Mouse (Mus musculus) hindbrain, postnatal 0 days (tissue): ENCODE data around the gene Nsfl1c. TPM values are rescaled to one million over a fixed set of nuclear protein-coding genes. Genes with fewer than 3 reads are reported as not detected.

ENCODE experiments used
- ATAC-seq: fragments of 200-750 bp; cut with Nextera tagmentation; 2 replicates; pipeline ENCODE4 v1.8.0; 2017; ENCODE audit warnings: mild to moderate bottlenecking, moderate TSS enrichment, moderate library complexity
- DNase-seq: peaks from one replicate; pipeline ENCODE4 v3.0.0-alpha.2; 2015; ENCODE audit warnings: low spot score
- H3K27ac ChIP-seq: fragments of 300-500 bp; sonication (generic); 2 replicates; pipeline ENCODE4 v1.5.1; 2014; ENCODE audit warnings: mild to moderate bottlenecking
- H3K27me3 ChIP-seq: fragments of 300-500 bp; sonication (generic); 2 replicates; pipeline ENCODE4 v1.6.1; 2014; ENCODE audit warnings: low read length, mixed read lengths; ENCODE audit not compliant: insufficient read depth
- H3K36me3 ChIP-seq: fragments of 300-500 bp; sonication (generic); 2 replicates; pipeline ENCODE4 v1.6.1; 2014; ENCODE audit warnings: low read length, mixed read lengths; ENCODE audit not compliant: insufficient read depth
- H3K4me1 ChIP-seq: fragments of 300-500 bp; sonication (generic); 2 replicates; pipeline ENCODE4 v1.6.1; 2014; ENCODE audit warnings: antibody characterized with exemption, low read length, mixed read lengths; ENCODE audit not compliant: insufficient read depth
- H3K4me2 ChIP-seq: fragments of 300-500 bp; sonication (generic); 2 replicates; pipeline ENCODE4 v1.6.1; 2014; ENCODE audit warnings: low read depth, mild to moderate bottlenecking, low read length, moderate library complexity, mixed read lengths
- H3K4me3 ChIP-seq: fragments of 300-500 bp; sonication (generic); 2 replicates; pipeline ENCODE4 v1.5.1; 2014; ENCODE audit warnings: low read length
- H3K9ac ChIP-seq: fragments of 300-500 bp; sonication (generic); replicated peaks from 2 replicates; pipeline ENCODE4 v1.6.1; 2014; ENCODE audit warnings: mild to moderate bottlenecking, low read length, moderate library complexity, mixed read lengths
- H3K9me3 ChIP-seq: fragments of 300-500 bp; sonication (generic); 2 replicates; pipeline ENCODE4 v1.6.1; 2016; ENCODE audit warnings: low read length, mixed read lengths
- CTCF ChIP-seq: IDR thresholded peaks from 2 replicates; pipeline ENCODE4 v1.5.1; 2016; ENCODE audit warnings: antibody characterized with exemption, control low read depth, low read depth
- WGBS: fragments of 180-500 bp; shearing (Covaris S2); extraction: QIAGEN DNeasy Blood & Tissue Kit; methylation state at CpG from one replicate; pipeline ENCODE4 v1.1.7; 2014; 5-methylcytosine and 5-hydroxymethylcytosine counted together
- polyA plus RNA-seq: library from polyadenylated mRNA; unstranded; fragments of >200 nt; fragmentation: Nextera tagmentation; extraction: Ambion mirVana; gene quantifications from 2 replicates; pipeline ENCODE4 v1.2.1, GENCODE M21; 2015
- total RNA-seq: library from RNA; depleted of rRNA; stranded (reverse); fragments of >200 nt; gene quantifications from 2 replicates; pipeline ENCODE4 v1.2.3, GENCODE M21; 2014

The Nsfl1c gene
- total and polyA plus RNA-seq, 2 experiments from 2014 or later = 115 to 233 TPM

- no peak overlapping the region for H3K27ac ChIP-seq
- no peaks in the 10 kb centered on the region for H3K9me3 ChIP-seq
- DNase-seq = no peak
Measured at GRCm38 (mm10) chr2:151530378-151531230, 36.6 kb downstream of the Nsfl1c start.

GRCm38 (mm10) chr2:151533632-151534031 is 39.6 kb downstream of the Nsfl1c start:
- no peak overlapping the region for H3K9ac ChIP-seq
- no peak overlapping the region for H3K4me3 ChIP-seq
- H3K9me3 ChIP-seq = no peaks in the 10 kb centered on the region
- no peaks in the 10 kb centered on the region for H3K36me3 ChIP-seq
- no peak overlapping the region for H3K4me2 ChIP-seq
- H3K4me1 ChIP-seq = no peaks in the 10 kb centered on the region
- H3K27me3 ChIP-seq = no peaks in the 10 kb centered on the region
- no peak overlapping the region for H3K27ac ChIP-seq
- no peak for ATAC-seq
- DNase-seq = no peak
- 94% methylated on average over 6 of the region's 6 CpGs for WGBS
- no peak for TF ChIP-seq CTCF

More at GRCm38 (mm10) chr2:151530378-151531230, 36.6 kb downstream of the Nsfl1c start:
- ATAC-seq = 0 out of 2 replicates have a peak, but pooled peaks have one; percentile 8
- Histone ChIP-seq H3K27me3 (no peaks in the 10 kb centered on the region), H3K9ac (no peak overlapping the region), H3K4me2 (no peak overlapping the region), H3K4me3 (no peak overlapping the region), H3K4me1 (no peaks in the 10 kb centered on the region), H3K36me3 (no peaks in the 10 kb centered on the region)
- no peak for TF ChIP-seq CTCF
- 64% methylated on average over 8 of the region's 8 CpGs for WGBS

- TF ChIP-seq CTCF = no peak
- H3K9me3 ChIP-seq = no peaks in the 10 kb centered on the region
- no peaks in the 10 kb centered on the region for H3K4me1 ChIP-seq
- 0 out of 2 replicates have a peak overlapping the region, but pooled peaks have one; percentile 45 for H3K27ac ChIP-seq
- no peaks in the 10 kb centered on the region for H3K36me3 ChIP-seq
- no peak overlapping the region for H3K4me2 ChIP-seq
- 25% methylated on average over 1 of the region's 1 CpGs for WGBS
- H3K27me3 ChIP-seq = no peaks in the 10 kb centered on the region
- peak; percentile 31; the same call in 1 of the 2 replicates for ATAC-seq
- DNase-seq = no peak
- no peak overlapping the region for H3K4me3 ChIP-seq
- no peak overlapping the region for H3K9ac ChIP-seq
Measured at GRCm38 (mm10) chr2:151535961-151536617, 42.1 kb downstream of the Nsfl1c start.

GRCm38 (mm10) chr2:151536618-151536974 is 42.6 kb downstream of the Nsfl1c start:
- Histone ChIP-seq H3K27me3 (no peaks in the 10 kb centered on the region), H3K4me2 (no peak overlapping the region), H3K4me3 (no peak overlapping the region), H3K36me3 (no peaks in the 10 kb centered on the region), H3K9me3 (no peaks in the 10 kb centered on the region), H3K4me1 (peaks cover 3% of the 10 kb centered on the region; the same call in 1 of the 2 replicates), H3K27ac (0 out of 2 replicates have a peak overlapping the region, but pooled peaks have one; percentile 45), H3K9ac (no peak overlapping the region)
- DNase-seq (peak; percentile 37), ATAC-seq (no peak)
- no peak for TF ChIP-seq CTCF
- WGBS = 50% methylated on average over 5 of the region's 5 CpGs

- Histone ChIP-seq H3K4me3 (no peak overlapping the region), H3K9ac (no peak overlapping the region), H3K9me3 (no peaks in the 10 kb centered on the region), H3K27ac (no peak overlapping the region), H3K4me2 (no peak overlapping the region), H3K27me3 (no peaks in the 10 kb centered on the region), H3K36me3 (no peaks in the 10 kb centered on the region), H3K4me1 (peaks cover 7% of the 10 kb centered on the region; the same call in 1 of the 2 replicates)
- WGBS = 64% methylated on average over 4 of the region's 4 CpGs
- DNase-seq (no peak), ATAC-seq (no peak)
- no peak for TF ChIP-seq CTCF
Measured at GRCm38 (mm10) chr2:151538646-151539045, 44.7 kb downstream of the Nsfl1c start.

- WGBS = under 1% methylated on average over 88 of the region's 93 CpGs
- peak within 1 kb of the TSS; percentile 90 for H3K4me2 ChIP-seq
- DNase-seq (peak; percentile 98), ATAC-seq (peak; percentile 98)
- H3K36me3 ChIP-seq = peaks cover 24% of the 10 kb centered on the region
- H3K9me3 ChIP-seq = no peaks in the 10 kb centered on the region
- H3K4me3 ChIP-seq = peak within 1 kb of the TSS; percentile 95
- TF ChIP-seq CTCF = no peak; the same call in 1 of the 2 replicates
- H3K27me3 ChIP-seq = no peaks in the 10 kb centered on the region
- H3K4me1 ChIP-seq = peaks cover 24% of the 10 kb centered on the region
- H3K9ac ChIP-seq = peak within 1 kb of the TSS; percentile 96
- H3K27ac ChIP-seq = peak within 1 kb of the TSS; percentile 92
Measured at GRCm38 (mm10) chr2:151542323-151543062, 48.5 kb downstream of the Nsfl1c start, which contains the start of gene Fkbp1a. Gene Fkbp1a (plus strand): TSS chr2:151542483.
